Mouse (Mus musculus): ENCODE measurements around the gene Elane. TPM values are rescaled to one million over a fixed set of nuclear protein-coding genes. Genes with fewer than 3 reads are reported as not detected.
A peak's percentile ranks its signal among the peaks of the same experiment; 100 is the strongest.

Gene Elane
- polyA plus RNA-seq, 1 experiment from 2014 or later: 1.1 TPM

- H3K4me3 ChIP-seq (replicated peaks): no peak overlapping the region
- H3K4me2 ChIP-seq (replicated peaks): no peak overlapping the region
- 86% methylated on average over 9 of the region's 9 CpGs for WGBS
- peak overlapping the region; percentile 5; the same call in 1 of the 2 replicates for H3K9ac ChIP-seq
- H3K27ac ChIP-seq: no peak overlapping the region
- H3K36me3 ChIP-seq: peaks cover 28% of the 10 kb centered on the region
- no peaks in the 10 kb centered on the region for H3K9me3 ChIP-seq
- H3K27me3 ChIP-seq (replicated peaks): no peaks in the 10 kb centered on the region
- peaks cover 70% of the 10 kb centered on the region for H3K4me1 ChIP-seq (replicated peaks)
- ATAC-seq: no peak
These were observed 45.8 kb downstream of the Elane start for GRCm38 (mm10) chr10:79931797-79932196.

DNA sequence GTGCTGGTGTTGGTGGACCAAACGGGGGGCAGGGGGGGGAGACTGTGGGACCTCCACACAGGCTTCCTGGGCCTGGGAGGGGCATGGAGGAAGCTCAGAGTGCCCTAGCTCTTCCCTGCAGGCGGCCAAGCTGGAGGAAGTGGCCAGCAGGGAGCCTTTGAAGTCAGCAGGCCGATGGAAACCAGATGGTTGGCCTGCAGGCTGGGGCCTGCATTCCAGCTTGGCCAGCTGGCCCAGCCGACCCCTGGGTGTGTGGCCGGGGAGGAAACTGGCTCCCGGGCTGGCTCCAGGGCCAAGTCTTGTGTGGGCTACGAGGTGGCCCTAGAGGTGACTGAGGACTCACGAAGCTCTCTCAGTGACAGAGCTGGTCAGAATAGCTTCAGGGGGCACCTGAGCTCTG, 46.7 kb downstream of the Elane start:
- Histone ChIP-seq H3K27ac (peak overlapping the region; percentile 67), H3K36me3 (peaks cover 29% of the 10 kb centered on the region), H3K9me3 (no peaks in the 10 kb centered on the region), H3K4me2 (replicated peaks) (0 out of 2 replicates have a peak overlapping the region, but pooled peaks have one; percentile 24), H3K9ac (peak overlapping the region; percentile 18; the same call in 1 of the 2 replicates), H3K4me3 (replicated peaks) (no peak overlapping the region), H3K27me3 (replicated peaks) (no peaks in the 10 kb centered on the region), H3K4me1 (replicated peaks) (peaks cover 78% of the 10 kb centered on the region)
- no peak for ATAC-seq
- WGBS: 22% methylated on average over 8 of the region's 8 CpGs

DNA sequence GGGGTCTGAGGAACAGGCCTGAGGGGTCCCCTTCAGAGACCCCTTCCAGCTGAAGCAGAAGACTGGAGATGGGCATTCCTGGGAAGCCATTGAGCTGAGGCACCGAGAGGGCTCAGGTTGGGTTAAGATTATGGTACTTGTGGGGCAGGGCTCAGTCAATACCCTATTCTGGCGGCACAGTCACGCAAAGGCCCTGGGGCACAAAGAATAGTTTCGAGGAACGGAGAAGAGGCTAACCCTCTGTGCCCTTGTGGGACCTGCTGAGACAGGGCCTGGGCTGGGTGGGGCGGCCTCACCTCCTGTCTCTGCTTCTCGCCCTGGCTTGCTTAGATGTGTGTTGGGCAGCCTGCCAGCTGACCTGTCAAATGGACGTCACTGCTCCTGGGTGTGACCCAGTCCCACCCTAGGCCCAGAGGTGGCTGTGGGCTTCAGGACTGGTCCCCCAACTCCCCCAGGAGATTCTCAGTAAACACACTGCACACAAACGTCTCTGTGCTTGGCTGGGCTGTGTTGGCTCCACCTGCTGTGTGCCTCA, 47.2 kb downstream of the Elane start:
- WGBS: 61% methylated on average over 9 of the region's 9 CpGs
- Histone ChIP-seq H3K9ac (0 out of 2 replicates have a peak overlapping the region, but pooled peaks have one; percentile 18), H3K4me3 (replicated peaks) (no peak overlapping the region), H3K27ac (peak overlapping the region; percentile 67), H3K9me3 (no peaks in the 10 kb centered on the region), H3K36me3 (peaks cover 34% of the 10 kb centered on the region), H3K27me3 (replicated peaks) (no peaks in the 10 kb centered on the region), H3K4me2 (replicated peaks) (0 out of 2 replicates have a peak overlapping the region, but pooled peaks have one; percentile 24), H3K4me1 (replicated peaks) (peaks cover 83% of the 10 kb centered on the region)
- no peak for ATAC-seq

DNA sequence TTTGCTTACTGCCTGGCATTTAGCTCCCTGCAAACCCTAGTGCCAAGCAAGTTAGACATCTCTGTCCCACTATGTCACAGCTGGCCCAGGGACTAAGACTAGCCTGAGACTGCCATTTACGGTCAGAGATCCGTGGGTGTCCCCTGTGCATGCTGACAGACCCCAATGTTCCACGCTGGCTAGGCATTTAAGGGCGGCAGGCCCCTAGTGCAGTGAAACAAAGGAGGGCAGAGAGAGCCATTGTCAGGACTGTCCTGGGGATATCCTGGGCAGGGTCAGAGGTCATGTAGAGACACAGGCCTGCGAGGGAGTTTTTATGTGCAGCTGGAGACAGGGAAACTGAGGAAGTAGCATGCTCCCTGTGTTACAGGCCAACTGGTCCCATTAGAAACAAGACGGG, 47.8 kb downstream of the Elane start:
- H3K27ac ChIP-seq: peak overlapping the region; percentile 34
- H3K4me1 ChIP-seq (replicated peaks): peaks cover 85% of the 10 kb centered on the region
- 83% methylated on average over 6 of the region's 6 CpGs for WGBS
- no peaks in the 10 kb centered on the region for H3K9me3 ChIP-seq
- H3K9ac ChIP-seq: no peak overlapping the region
- no peak for ATAC-seq
- peaks cover 37% of the 10 kb centered on the region for H3K36me3 ChIP-seq
- no peaks in the 10 kb centered on the region for H3K27me3 ChIP-seq (replicated peaks)
- no peak overlapping the region for H3K4me2 ChIP-seq (replicated peaks)
- H3K4me3 ChIP-seq (replicated peaks): no peak overlapping the region

DNA sequence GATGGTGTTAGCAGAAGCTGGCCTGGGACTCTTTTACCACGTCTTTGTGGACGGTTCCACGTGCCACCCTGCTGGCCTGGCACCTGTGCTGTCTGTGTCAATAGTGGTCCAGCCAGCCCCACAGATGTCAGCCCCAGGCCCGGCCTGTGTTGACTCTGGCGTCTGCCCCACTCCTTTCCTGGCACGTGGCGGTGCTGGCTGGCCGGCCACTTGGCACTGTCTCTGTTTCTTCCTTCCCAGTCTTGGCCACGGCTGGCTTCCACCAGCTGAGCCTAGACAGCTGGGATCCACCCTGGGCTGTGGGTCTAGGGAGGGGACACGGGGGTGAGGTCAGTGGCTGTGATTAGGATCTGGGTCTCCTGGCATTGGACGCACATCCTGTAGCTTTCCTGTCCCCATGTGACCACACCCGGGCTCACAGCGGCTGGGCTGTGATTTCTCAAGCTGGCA, 48.2 kb downstream of the Elane start:
- Histone ChIP-seq H3K27ac (peak overlapping the region; percentile 34), H3K4me2 (replicated peaks) (no peak overlapping the region), H3K4me1 (replicated peaks) (peaks cover 80% of the 10 kb centered on the region), H3K4me3 (replicated peaks) (no peak overlapping the region), H3K36me3 (peaks cover 37% of the 10 kb centered on the region), H3K9ac (0 out of 2 replicates have a peak overlapping the region, but pooled peaks have one; percentile 17), H3K9me3 (no peaks in the 10 kb centered on the region), H3K27me3 (replicated peaks) (no peaks in the 10 kb centered on the region)
- 54% methylated on average over 13 of the region's 13 CpGs for WGBS
- ATAC-seq: peak; percentile 26; the same call in 1 of the 2 replicates

DNA sequence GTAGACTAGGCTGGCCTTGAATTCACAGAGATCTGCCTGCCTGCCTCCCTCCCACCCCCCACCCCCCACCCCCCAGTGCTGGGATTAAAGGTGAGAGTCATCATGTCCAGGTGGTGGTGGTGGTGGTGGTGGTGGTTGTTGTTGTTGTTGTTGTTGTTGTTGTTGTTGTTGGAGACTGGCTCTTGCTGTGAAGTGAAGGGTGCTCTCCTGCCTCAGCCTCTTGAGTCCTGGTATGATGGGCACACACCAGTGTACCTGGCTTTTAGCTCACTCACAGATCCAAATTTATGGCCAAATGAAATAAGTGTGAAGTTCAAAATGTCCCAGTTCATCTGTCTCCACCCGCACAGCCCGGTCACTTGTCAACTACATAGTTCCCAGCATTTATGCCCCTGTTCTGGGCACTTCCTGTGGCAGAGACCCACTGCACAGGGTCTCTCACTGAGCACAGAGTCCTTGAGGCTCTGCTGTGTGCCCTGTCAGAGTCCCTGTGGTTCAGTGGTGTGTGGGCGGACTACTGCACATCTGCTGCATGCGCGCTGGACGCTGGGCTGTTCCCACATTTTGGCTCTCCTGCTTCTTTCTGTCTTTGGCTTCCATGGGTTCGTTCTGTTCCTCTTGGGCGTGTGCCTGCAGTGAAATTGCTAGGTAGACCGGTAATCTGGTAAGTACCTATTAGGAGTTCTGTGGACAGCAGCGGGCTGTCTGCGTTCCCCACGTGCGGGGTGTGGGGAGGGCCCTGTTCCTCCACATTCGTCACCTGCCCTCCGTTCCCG, 48.9 kb downstream of the Elane start:
- no peak for ATAC-seq
- WGBS: 86% methylated on average over 16 of the region's 16 CpGs
- peak overlapping the region; percentile 34; the same call in 1 of the 2 replicates for H3K27ac ChIP-seq
- no peaks in the 10 kb centered on the region for H3K27me3 ChIP-seq (replicated peaks)
- H3K4me3 ChIP-seq (replicated peaks): no peak overlapping the region
- no peak overlapping the region for H3K9ac ChIP-seq
- H3K9me3 ChIP-seq: no peaks in the 10 kb centered on the region
- peaks cover 73% of the 10 kb centered on the region for H3K4me1 ChIP-seq (replicated peaks)
- H3K4me2 ChIP-seq (replicated peaks): no peak overlapping the region
- peaks cover 37% of the 10 kb centered on the region for H3K36me3 ChIP-seq

DNA sequence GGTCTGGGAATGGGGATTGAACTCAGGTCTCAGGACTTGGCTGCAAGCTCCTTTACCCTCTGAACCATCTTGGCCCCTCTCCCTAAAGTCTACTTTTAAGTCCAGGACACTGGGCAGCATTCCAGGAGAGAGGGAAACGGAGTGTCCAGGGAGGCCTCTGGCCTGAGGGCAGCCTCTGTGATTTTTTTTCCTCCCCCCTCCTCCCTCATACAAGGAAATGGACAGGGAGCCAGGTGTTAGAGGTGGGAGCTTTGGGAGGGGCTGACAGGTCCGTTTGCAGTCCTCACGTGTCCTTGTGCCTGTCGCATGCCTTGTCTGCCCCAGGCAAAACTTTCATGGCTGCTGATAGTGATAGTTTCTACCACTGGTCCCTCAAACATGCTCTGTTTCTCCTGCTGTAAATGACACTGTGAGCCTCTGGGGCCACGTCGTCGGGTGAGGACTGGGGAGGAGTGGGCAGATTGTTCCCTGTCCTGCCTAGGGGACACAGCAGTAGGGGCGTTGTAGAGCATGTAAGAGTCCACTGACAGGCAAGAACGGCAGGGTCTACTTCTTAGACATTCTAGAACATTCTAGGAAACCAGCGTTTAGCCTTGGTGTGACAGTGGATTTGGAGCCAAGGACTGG, 50.4 kb downstream of the Elane start:
- Histone ChIP-seq H3K27me3 (replicated peaks) (no peaks in the 10 kb centered on the region), H3K36me3 (peaks cover 28% of the 10 kb centered on the region), H3K9me3 (no peaks in the 10 kb centered on the region), H3K9ac (0 out of 2 replicates have a peak overlapping the region, but pooled peaks have one; percentile 14), H3K4me3 (replicated peaks) (no peak overlapping the region), H3K4me1 (replicated peaks) (peaks cover 67% of the 10 kb centered on the region), H3K4me2 (replicated peaks) (peak overlapping the region; percentile 30), H3K27ac (peak overlapping the region; percentile 65)
- 55% methylated on average over 10 of the region's 10 CpGs for WGBS
- ATAC-seq: peak; percentile 4; the same call in 1 of the 2 replicates

- peak overlapping the region; percentile 30 for H3K4me2 ChIP-seq (replicated peaks)
- H3K27me3 ChIP-seq (replicated peaks): no peaks in the 10 kb centered on the region
- peak; percentile 46 for ATAC-seq
- H3K9ac ChIP-seq: 0 out of 2 replicates have a peak overlapping the region, but pooled peaks have one; percentile 14
- WGBS: 57% methylated on average over 27 of the region's 27 CpGs
- H3K9me3 ChIP-seq: no peaks in the 10 kb centered on the region
- H3K4me3 ChIP-seq (replicated peaks): no peak overlapping the region
- peaks cover 61% of the 10 kb centered on the region for H3K4me1 ChIP-seq (replicated peaks)
- H3K36me3 ChIP-seq: peaks cover 27% of the 10 kb centered on the region
- H3K27ac ChIP-seq: peak overlapping the region; percentile 65
These were observed 50.9 kb downstream of the Elane start for GRCm38 (mm10) chr10:79936911-79937441.

Other genes with a start within 250 kb of the Elane start
- gene Shc2, start 248.3 kb upstream of the Elane start, polyA plus RNA-seq (2015; fragmentation: Nextera tagmentation; extraction: Ambion mirVana): 7.6 and 8.2 TPM in 2 replicates
- gene Odf3l2, start 240.5 kb upstream of the Elane start, polyA plus RNA-seq (2015; fragmentation: Nextera tagmentation; extraction: Ambion mirVana): not detected in 2 replicates
- 23.6 and 28.6 TPM in 2 replicates for gene Madcam1, start 221.7 kb upstream of the Elane start, polyA plus RNA-seq (2015; fragmentation: Nextera tagmentation; extraction: Ambion mirVana)
- gene Tpgs1, start 216.9 kb upstream of the Elane start, polyA plus RNA-seq (2015; fragmentation: Nextera tagmentation; extraction: Ambion mirVana): 62.8 and 63.0 TPM in 2 replicates
- gene Cdc34, start 204.1 kb upstream of the Elane start, polyA plus RNA-seq (2015; fragmentation: Nextera tagmentation; extraction: Ambion mirVana): 137 and 144 TPM in 2 replicates
- gene Gzmm, start 197.2 kb upstream of the Elane start, polyA plus RNA-seq (2015; fragmentation: Nextera tagmentation; extraction: Ambion mirVana): 0.52 and 0.76 TPM in 2 replicates
- gene Bsg, start 181.8 kb upstream of the Elane start, polyA plus RNA-seq (2015; fragmentation: Nextera tagmentation; extraction: Ambion mirVana): 1,119 and 1,131 TPM in 2 replicates
- 0.18 and 0.23 TPM in 2 replicates for gene Hcn2, start 169.6 kb upstream of the Elane start, polyA plus RNA-seq (2015; fragmentation: Nextera tagmentation; extraction: Ambion mirVana)
- 37.8 and 45.5 TPM in 2 replicates for gene Polrmt, start 139.7 kb upstream of the Elane start, polyA plus RNA-seq (2015; fragmentation: Nextera tagmentation; extraction: Ambion mirVana)
- 0.09 and 0.28 TPM in 2 replicates for gene Fgf22, start 131.2 kb upstream of the Elane start, polyA plus RNA-seq (2015; fragmentation: Nextera tagmentation; extraction: Ambion mirVana)
- gene Rnf126, start 119.3 kb upstream of the Elane start, polyA plus RNA-seq (2015; fragmentation: Nextera tagmentation; extraction: Ambion mirVana): 89.8 and 91.6 TPM in 2 replicates
- gene Fstl3, start 109.0 kb upstream of the Elane start, polyA plus RNA-seq (2015; fragmentation: Nextera tagmentation; extraction: Ambion mirVana): 14.0 and 16.1 TPM in 2 replicates
- 0.09 TPM in 1 of 2 replicates, not detected in the other for gene Prss57, start 95.3 kb upstream of the Elane start, polyA plus RNA-seq (2015; fragmentation: Nextera tagmentation; extraction: Ambion mirVana)
- 48.1 and 48.5 TPM in 2 replicates for gene Palm, start 92.7 kb upstream of the Elane start, polyA plus RNA-seq (2015; fragmentation: Nextera tagmentation; extraction: Ambion mirVana)
- 141 and 154 TPM in 2 replicates for gene Misp, start 65.3 kb upstream of the Elane start, polyA plus RNA-seq (2015; fragmentation: Nextera tagmentation; extraction: Ambion mirVana)
- gene Ptbp1, start 31.8 kb upstream of the Elane start, polyA plus RNA-seq (2015; fragmentation: Nextera tagmentation; extraction: Ambion mirVana): 307 and 314 TPM in 2 replicates
- gene Prtn3, start 11.8 kb upstream of the Elane start, polyA plus RNA-seq (2015; fragmentation: Nextera tagmentation; extraction: Ambion mirVana): 3.7 and 3.9 TPM in 2 replicates
- 31.3 and 32.7 TPM in 2 replicates for gene Plppr3, start 11.6 kb upstream of the Elane start, polyA plus RNA-seq (2015; fragmentation: Nextera tagmentation; extraction: Ambion mirVana)
- not detected in 2 replicates for gene Cfd, start 4.6 kb downstream of the Elane start, polyA plus RNA-seq (2015; fragmentation: Nextera tagmentation; extraction: Ambion mirVana)
- 37.3 and 39.8 TPM in 2 replicates for gene Med16, start 22.7 kb downstream of the Elane start, polyA plus RNA-seq (2015; fragmentation: Nextera tagmentation; extraction: Ambion mirVana)
- gene Gm26602, start 24.6 kb downstream of the Elane start, polyA plus RNA-seq (2015; fragmentation: Nextera tagmentation; extraction: Ambion mirVana): 17.7 TPM in 1 of 2 replicates, not detected in the other
- 0.52 and 1.1 TPM in 2 replicates for gene Kiss1r, start 30.7 kb downstream of the Elane start, polyA plus RNA-seq (2015; fragmentation: Nextera tagmentation; extraction: Ambion mirVana)
- gene R3hdm4, start 35.0 kb downstream of the Elane start, polyA plus RNA-seq (2015; fragmentation: Nextera tagmentation; extraction: Ambion mirVana): 108 and 116 TPM in 2 replicates
- 18.7 and 19.0 TPM in 2 replicates for gene Arid3a, start 40.8 kb downstream of the Elane start, polyA plus RNA-seq (2015; fragmentation: Nextera tagmentation; extraction: Ambion mirVana)
- 90.3 and 94.8 TPM in 2 replicates for gene Wdr18, start 73.9 kb downstream of the Elane start, polyA plus RNA-seq (2015; fragmentation: Nextera tagmentation; extraction: Ambion mirVana)
- gene Grin3b, start 84.5 kb downstream of the Elane start, polyA plus RNA-seq (2015; fragmentation: Nextera tagmentation; extraction: Ambion mirVana): 0.11 TPM in 2 replicates
- 18.1 and 19.6 TPM in 2 replicates for gene Tmem259, start 98.1 kb downstream of the Elane start, polyA plus RNA-seq (2015; fragmentation: Nextera tagmentation; extraction: Ambion mirVana)
- 239 and 242 TPM in 2 replicates for gene Cnn2, start 102.3 kb downstream of the Elane start, polyA plus RNA-seq (2015; fragmentation: Nextera tagmentation; extraction: Ambion mirVana)
- gene Abca7, start 110.2 kb downstream of the Elane start, polyA plus RNA-seq (2015; fragmentation: Nextera tagmentation; extraction: Ambion mirVana): 3.0 and 3.7 TPM in 2 replicates
- gene Arhgap45, start 130.4 kb downstream of the Elane start, polyA plus RNA-seq (2015; fragmentation: Nextera tagmentation; extraction: Ambion mirVana): 6.3 and 6.5 TPM in 2 replicates
- gene Polr2e, start 153.5 kb downstream of the Elane start, polyA plus RNA-seq (2015; fragmentation: Nextera tagmentation; extraction: Ambion mirVana): 206 and 218 TPM in 2 replicates
- gene Gpx4, start 160.9 kb downstream of the Elane start, polyA plus RNA-seq (2015; fragmentation: Nextera tagmentation; extraction: Ambion mirVana): 712 and 771 TPM in 2 replicates
- gene Sbno2, start 219.3 kb downstream of the Elane start, polyA plus RNA-seq (2015; fragmentation: Nextera tagmentation; extraction: Ambion mirVana): 12.8 and 14.0 TPM in 2 replicates
- 14.4 and 21.2 TPM in 2 replicates for gene Stk11, start 229.6 kb downstream of the Elane start, polyA plus RNA-seq (2015; fragmentation: Nextera tagmentation; extraction: Ambion mirVana)